Mouse (Mus musculus): Measurements from ENCODE around the gene Klk1. TPM values are rescaled to one million over a fixed set of nuclear protein-coding genes. Genes with fewer than 3 reads are reported as not detected.

The Klk1 gene
- polyA plus RNA-seq, 1 experiment from 2014 or later, result not detected

- ATAC-seq (no peak), DNase-seq (no peak)
- Histone ChIP-seq H3K9me3 (ENCODE audit: low read length) (no peaks in the 10 kb centered on the region), H3K36me3 (replicated peaks; ENCODE audit: insufficient read depth, low read length) (no peaks in the 10 kb centered on the region), H3K4me2 (ENCODE audit: low read depth, low read length) (no peak overlapping the region), H3K4me1 (ENCODE audit: insufficient read depth) (no peaks in the 10 kb centered on the region), H3K9ac (replicated peaks) (no peak overlapping the region), H3K27ac (ENCODE audit: low read depth) (no peak overlapping the region), H3K4me3 (ENCODE audit: low read depth, low read length) (no peak overlapping the region), H3K27me3 (ENCODE audit: insufficient read depth, low read length) (peaks cover 4% of the 10 kb centered on the region; the same call in 1 of the 2 replicates)
- no peak for TF ChIP-seq CTCF (IDR thresholded peaks at IDR 0.05; ENCODE audit: low read depth)
- TF ChIP-seq EP300 (IDR thresholded peaks at IDR 0.05; ENCODE audit: low read depth), result no peak
- 66% methylated on average over 11 of the region's 11 CpGs for WGBS (ENCODE audit: insufficient replicate concordance)
Observed at GRCm38 (mm10) chr7:44268117-44268516, 43.0 kb downstream of the Klk1 start.

GRCm38 (mm10) chr7:44269397-44269796 is 44.2 kb downstream of the Klk1 start:
- Histone ChIP-seq H3K4me2 (ENCODE audit: low read depth, low read length) (no peak overlapping the region), H3K9me3 (ENCODE audit: low read length) (no peaks in the 10 kb centered on the region), H3K9ac (replicated peaks) (no peak overlapping the region), H3K4me3 (ENCODE audit: low read depth, low read length) (no peak overlapping the region), H3K4me1 (ENCODE audit: insufficient read depth) (no peaks in the 10 kb centered on the region), H3K27me3 (ENCODE audit: insufficient read depth, low read length) (peaks cover 3% of the 10 kb centered on the region; the same call in 1 of the 2 replicates), H3K36me3 (replicated peaks; ENCODE audit: insufficient read depth, low read length) (no peaks in the 10 kb centered on the region), H3K27ac (ENCODE audit: low read depth) (no peak overlapping the region)
- WGBS (ENCODE audit: insufficient replicate concordance), result 55% methylated on average over 2 of the region's 2 CpGs
- DNase-seq (no peak), ATAC-seq (no peak)
- no peak for TF ChIP-seq CTCF (IDR thresholded peaks at IDR 0.05; ENCODE audit: low read depth)
- TF ChIP-seq EP300 (IDR thresholded peaks at IDR 0.05; ENCODE audit: low read depth), result no peak

- H3K27ac ChIP-seq (ENCODE audit: low read depth), result no peak overlapping the region
- TF ChIP-seq CTCF (IDR thresholded peaks at IDR 0.05; ENCODE audit: low read depth) (no peak), EP300 (IDR thresholded peaks at IDR 0.05; ENCODE audit: low read depth) (no peak)
- 45% methylated on average over 2 of the region's 2 CpGs for WGBS (ENCODE audit: insufficient replicate concordance)
- H3K9me3 ChIP-seq (ENCODE audit: low read length), result no peaks in the 10 kb centered on the region
- ATAC-seq, result no peak
- no peaks in the 10 kb centered on the region for H3K36me3 ChIP-seq (replicated peaks; ENCODE audit: insufficient read depth, low read length)
- H3K4me1 ChIP-seq (ENCODE audit: insufficient read depth), result no peaks in the 10 kb centered on the region
- no peak overlapping the region for H3K4me3 ChIP-seq (ENCODE audit: low read depth, low read length)
- no peak overlapping the region for H3K9ac ChIP-seq (replicated peaks)
- no peak overlapping the region for H3K4me2 ChIP-seq (ENCODE audit: low read depth, low read length)
- no peak for DNase-seq
- H3K27me3 ChIP-seq (ENCODE audit: insufficient read depth, low read length), result peaks cover 3% of the 10 kb centered on the region; the same call in 1 of the 2 replicates
Observed at GRCm38 (mm10) chr7:44271309-44271708, 46.1 kb downstream of the Klk1 start.

- H3K27me3 ChIP-seq (ENCODE audit: insufficient read depth, low read length), result peaks cover 3% of the 10 kb centered on the region; the same call in 1 of the 2 replicates
- ATAC-seq (no peak), DNase-seq (no peak)
- H3K9me3 ChIP-seq (ENCODE audit: low read length), result no peaks in the 10 kb centered on the region
- H3K27ac ChIP-seq (ENCODE audit: low read depth), result no peak overlapping the region
- no peak overlapping the region for H3K4me2 ChIP-seq (ENCODE audit: low read depth, low read length)
- WGBS (ENCODE audit: insufficient replicate concordance), result 81% methylated on average over 6 of the region's 7 CpGs
- H3K9ac ChIP-seq (replicated peaks), result no peak overlapping the region
- TF ChIP-seq EP300 (IDR thresholded peaks at IDR 0.05; ENCODE audit: low read depth) (no peak), CTCF (IDR thresholded peaks at IDR 0.05; ENCODE audit: low read depth) (no peak)
- H3K36me3 ChIP-seq (replicated peaks; ENCODE audit: insufficient read depth, low read length), result no peaks in the 10 kb centered on the region
- H3K4me1 ChIP-seq (ENCODE audit: insufficient read depth), result no peaks in the 10 kb centered on the region
- H3K4me3 ChIP-seq (ENCODE audit: low read depth, low read length), result no peak overlapping the region
Observed at GRCm38 (mm10) chr7:44272546-44272945, 47.4 kb downstream of the Klk1 start.

GRCm38 (mm10) chr7:44273446-44273845 is 48.3 kb downstream of the Klk1 start:
- Histone ChIP-seq H3K9me3 (ENCODE audit: low read length) (no peaks in the 10 kb centered on the region), H3K4me1 (ENCODE audit: insufficient read depth) (no peaks in the 10 kb centered on the region), H3K36me3 (replicated peaks; ENCODE audit: insufficient read depth, low read length) (no peaks in the 10 kb centered on the region), H3K4me3 (ENCODE audit: low read depth, low read length) (no peak overlapping the region), H3K9ac (replicated peaks) (no peak overlapping the region), H3K27me3 (ENCODE audit: insufficient read depth, low read length) (peaks cover 3% of the 10 kb centered on the region; the same call in 1 of the 2 replicates), H3K4me2 (ENCODE audit: low read depth, low read length) (no peak overlapping the region), H3K27ac (ENCODE audit: low read depth) (no peak overlapping the region)
- ATAC-seq (no peak), DNase-seq (no peak)
- TF ChIP-seq EP300 (IDR thresholded peaks at IDR 0.05; ENCODE audit: low read depth) (no peak), CTCF (IDR thresholded peaks at IDR 0.05; ENCODE audit: low read depth) (no peak)
- 57% methylated on average over 7 of the region's 7 CpGs for WGBS (ENCODE audit: insufficient replicate concordance)

- Histone ChIP-seq H3K27ac (ENCODE audit: low read depth) (no peak overlapping the region), H3K9ac (replicated peaks) (no peak overlapping the region), H3K36me3 (replicated peaks; ENCODE audit: insufficient read depth, low read length) (no peaks in the 10 kb centered on the region), H3K27me3 (ENCODE audit: insufficient read depth, low read length) (peaks cover 3% of the 10 kb centered on the region; the same call in 1 of the 2 replicates), H3K4me1 (ENCODE audit: insufficient read depth) (no peaks in the 10 kb centered on the region), H3K9me3 (ENCODE audit: low read length) (no peaks in the 10 kb centered on the region), H3K4me2 (ENCODE audit: low read depth, low read length) (no peak overlapping the region), H3K4me3 (ENCODE audit: low read depth, low read length) (no peak overlapping the region)
- DNase-seq (no peak), ATAC-seq (no peak)
- WGBS (ENCODE audit: insufficient replicate concordance), result 40% methylated on average over 11 of the region's 11 CpGs
- TF ChIP-seq CTCF (IDR thresholded peaks at IDR 0.05; ENCODE audit: low read depth), result no peak
- TF ChIP-seq EP300 (IDR thresholded peaks at IDR 0.05; ENCODE audit: low read depth), result no peak
Observed at GRCm38 (mm10) chr7:44274096-44274495, 48.9 kb downstream of the Klk1 start.

- no peaks in the 10 kb centered on the region for H3K4me1 ChIP-seq (ENCODE audit: insufficient read depth)
- no peaks in the 10 kb centered on the region for H3K9me3 ChIP-seq (ENCODE audit: low read length)
- H3K9ac ChIP-seq (replicated peaks), result no peak overlapping the region
- H3K27ac ChIP-seq (ENCODE audit: low read depth), result no peak overlapping the region
- TF ChIP-seq EP300 (IDR thresholded peaks at IDR 0.05; ENCODE audit: low read depth), result no peak
- no peak for TF ChIP-seq CTCF (IDR thresholded peaks at IDR 0.05; ENCODE audit: low read depth)
- no peak overlapping the region for H3K4me2 ChIP-seq (ENCODE audit: low read depth, low read length)
- DNase-seq (no peak), ATAC-seq (no peak)
- WGBS (ENCODE audit: insufficient replicate concordance), result 63% methylated on average over 3 of the region's 3 CpGs
- H3K4me3 ChIP-seq (ENCODE audit: low read depth, low read length), result no peak overlapping the region
- H3K27me3 ChIP-seq (ENCODE audit: insufficient read depth, low read length), result peaks cover 3% of the 10 kb centered on the region; the same call in 1 of the 2 replicates
- H3K36me3 ChIP-seq (replicated peaks; ENCODE audit: insufficient read depth, low read length), result no peaks in the 10 kb centered on the region
Observed at GRCm38 (mm10) chr7:44275546-44275945, 50.4 kb downstream of the Klk1 start.

Measured in liver, postnatal 0 days (tissue).